Mouse (Mus musculus): ENCODE data around the gene Slc1a3. TPM values are rescaled to one million over a fixed set of nuclear protein-coding genes. Genes with fewer than 3 reads are reported as not detected.
A peak's percentile ranks its signal among the peaks of the same experiment; 100 is the strongest.

Slc1a3 gene
- 32.5 and 36.7 TPM in 2 replicates for polyA plus RNA-seq (2012; ENCODE audit: insufficient read depth, insufficient read length, missing spikeins)

DNA sequence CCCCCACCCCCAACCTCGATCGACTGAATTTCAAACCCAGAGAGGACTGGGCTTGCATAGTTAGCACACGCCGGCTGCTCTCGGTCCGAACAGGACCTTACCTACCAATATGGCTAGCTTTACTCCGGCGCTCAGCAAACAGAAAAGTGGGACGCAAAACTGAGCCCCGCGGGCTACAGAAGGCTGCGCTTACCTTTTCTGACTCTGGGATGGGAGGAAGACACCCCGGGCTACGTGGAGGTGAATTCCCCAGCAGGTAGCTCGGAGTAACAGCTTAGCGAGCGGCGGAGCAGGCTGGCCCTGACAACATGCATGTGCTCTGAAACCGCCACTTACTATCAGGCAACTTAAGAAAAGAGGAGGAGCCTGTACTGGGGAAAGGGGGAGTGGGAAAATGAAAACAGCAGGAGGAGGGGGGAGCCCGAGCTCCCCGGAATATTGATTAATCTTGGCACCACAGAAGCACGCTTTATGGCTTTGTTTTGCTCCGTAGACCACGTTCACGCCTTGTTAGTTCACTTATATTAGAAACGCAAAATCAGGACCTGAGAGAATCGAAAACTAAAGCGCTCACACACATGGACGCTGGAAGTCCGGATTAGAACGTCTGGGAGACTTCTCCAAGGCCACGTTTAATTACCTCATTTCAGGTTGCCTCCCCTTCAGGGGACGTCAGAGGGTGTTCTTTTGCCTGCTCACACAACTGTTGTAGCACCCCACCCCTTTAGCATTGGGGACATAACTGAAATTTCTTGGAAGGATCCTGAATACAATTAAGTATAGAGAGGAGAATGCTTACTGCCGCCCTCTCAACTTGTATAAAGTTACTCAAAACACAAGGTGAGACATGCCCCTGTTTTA is at the start of gene Slc1a3:
TSS of gene Slc1a3 (minus strand) at position 619 of the 861 bp plus-strand sequence.
- Histone ChIP-seq H3K4me1 (ENCODE audit: control insufficient read depth, insufficient read depth, insufficient read length, low read length) (no peaks in the 10 kb centered on the region; the same call in 1 of the 2 replicates), H3K4me3 (ENCODE audit: insufficient read depth, low read depth, low read length) (peak within 1 kb of the TSS; percentile 67), H3K27ac (replicated peaks; ENCODE audit: low read depth, low read length) (no peak within 1 kb of the TSS)

DNA sequence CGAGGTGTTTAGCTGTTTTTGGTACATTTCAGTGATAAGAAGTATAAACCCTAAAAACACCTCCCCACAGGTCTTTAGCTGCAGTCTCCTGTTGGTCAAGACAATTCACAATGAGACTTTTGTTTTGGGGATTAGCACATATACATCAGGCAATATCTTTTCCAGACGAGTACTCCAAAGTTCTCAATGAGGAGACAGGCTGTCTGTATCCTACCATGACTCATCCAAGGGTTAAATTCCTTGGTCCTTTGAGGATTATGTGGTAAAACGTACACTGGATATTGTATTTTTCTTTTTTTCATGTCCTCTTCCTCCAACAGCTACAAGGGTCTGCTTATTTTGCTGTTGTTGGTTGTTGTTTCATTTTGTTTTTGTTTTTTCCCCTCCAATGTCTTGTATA is 48.5 kb upstream of the Slc1a3 start:
- Histone ChIP-seq H3K4me1 (ENCODE audit: control insufficient read depth, insufficient read depth, insufficient read length, low read length) (no peaks in the 10 kb centered on the region), H3K4me3 (ENCODE audit: insufficient read depth, low read depth, low read length) (no peak overlapping the region), H3K27ac (replicated peaks; ENCODE audit: low read depth, low read length) (no peak overlapping the region)

DNA sequence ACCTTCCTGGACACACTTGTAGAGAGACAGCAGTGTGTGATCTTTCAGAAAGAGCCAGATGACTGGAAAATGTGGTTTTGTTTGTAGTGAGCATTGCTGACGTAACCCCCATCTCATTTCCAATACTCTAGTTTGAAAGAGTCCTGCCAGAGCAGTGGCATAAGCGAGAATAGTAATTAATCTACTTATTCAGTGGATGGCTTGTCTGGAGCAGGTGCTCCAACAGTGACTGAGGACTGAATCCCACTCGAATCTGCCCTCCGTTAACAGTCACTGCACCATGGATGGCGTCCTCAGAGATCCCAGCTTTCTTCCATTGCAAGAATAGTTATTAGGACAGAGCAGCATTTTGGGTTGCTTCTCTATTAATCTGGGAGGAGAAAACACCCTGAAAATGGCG is 45.9 kb upstream of the Slc1a3 start:
- Histone ChIP-seq H3K4me3 (ENCODE audit: insufficient read depth, low read depth, low read length) (no peak overlapping the region), H3K4me1 (ENCODE audit: control insufficient read depth, insufficient read depth, insufficient read length, low read length) (no peaks in the 10 kb centered on the region), H3K27ac (replicated peaks; ENCODE audit: low read depth, low read length) (no peak overlapping the region)

DNA sequence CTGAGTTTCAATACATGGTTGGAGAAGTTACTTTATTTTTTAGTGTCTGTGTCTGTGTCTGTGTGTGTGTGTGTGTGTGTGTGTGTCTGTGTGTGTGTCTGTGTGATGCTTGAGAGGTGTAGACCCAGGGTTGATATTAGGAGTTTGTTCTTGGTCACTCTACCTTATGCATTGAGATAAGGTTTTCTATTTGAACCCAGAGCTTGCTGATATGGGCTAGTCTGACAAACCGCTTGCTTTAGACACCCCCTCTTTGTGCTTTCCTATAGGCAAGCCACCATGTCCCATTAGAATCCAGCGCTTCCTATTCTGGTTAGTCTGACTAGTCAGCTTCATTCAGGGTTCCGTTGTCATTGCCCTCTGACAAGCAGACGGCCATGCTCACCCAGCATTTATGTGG is 39.2 kb upstream of the Slc1a3 start:
- no peak overlapping the region for H3K27ac ChIP-seq (replicated peaks; ENCODE audit: low read depth, low read length)

GRCm38 (mm10) chr15:8748771-8749170 is 38.2 kb upstream of the Slc1a3 start:
- H3K4me3 ChIP-seq (ENCODE audit: insufficient read depth, low read depth, low read length): no peak overlapping the region
- no peaks in the 10 kb centered on the region for H3K4me1 ChIP-seq (ENCODE audit: control insufficient read depth, insufficient read depth, insufficient read length, low read length)
- no peak overlapping the region for H3K27ac ChIP-seq (replicated peaks; ENCODE audit: low read depth, low read length)

More for the DNA sequence above, 39.2 kb upstream of the Slc1a3 start:
- Histone ChIP-seq H3K4me1 (ENCODE audit: control insufficient read depth, insufficient read depth, insufficient read length, low read length) (no peaks in the 10 kb centered on the region), H3K4me3 (ENCODE audit: insufficient read depth, low read depth, low read length) (no peak overlapping the region)

GRCm38 (mm10) chr15:8741593-8741992 is 31.0 kb upstream of the Slc1a3 start:
- no peaks in the 10 kb centered on the region for H3K4me1 ChIP-seq (ENCODE audit: control insufficient read depth, insufficient read depth, insufficient read length, low read length)
- no peak overlapping the region for H3K27ac ChIP-seq (replicated peaks; ENCODE audit: low read depth, low read length)
- H3K4me3 ChIP-seq (ENCODE audit: insufficient read depth, low read depth, low read length): no peak overlapping the region

- H3K4me3 ChIP-seq (ENCODE audit: insufficient read depth, low read depth, low read length): no peak overlapping the region
Measured at GRCm38 (mm10) chr15:8740724-8741123, 30.2 kb upstream of the Slc1a3 start.

DNA sequence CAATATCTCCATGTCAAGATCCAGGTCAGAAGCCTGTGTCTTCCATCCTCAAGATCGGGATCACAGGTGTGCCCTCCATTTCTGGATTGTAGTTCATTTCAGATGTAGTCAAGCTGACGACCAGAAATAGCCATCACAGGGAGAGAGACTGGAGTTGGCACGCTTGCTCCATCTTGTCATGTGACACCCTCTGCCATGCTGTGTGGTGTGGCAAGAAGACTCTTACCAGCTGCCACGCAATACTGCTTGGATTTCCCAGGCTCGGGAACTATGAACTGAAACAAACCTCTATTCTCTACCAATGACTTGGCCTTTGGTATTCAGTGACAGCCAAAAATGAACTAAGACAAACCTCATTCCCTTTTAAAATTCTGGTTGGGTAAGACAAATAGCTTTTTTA is 27.6 kb upstream of the Slc1a3 start:
- H3K4me3 ChIP-seq (ENCODE audit: insufficient read depth, low read depth, low read length): no peak overlapping the region
- no peak overlapping the region for H3K27ac ChIP-seq (replicated peaks; ENCODE audit: low read depth, low read length)
- no peaks in the 10 kb centered on the region for H3K4me1 ChIP-seq (ENCODE audit: control insufficient read depth, insufficient read depth, insufficient read length, low read length)

More at GRCm38 (mm10) chr15:8740724-8741123, 30.2 kb upstream of the Slc1a3 start:
- H3K4me1 ChIP-seq (ENCODE audit: control insufficient read depth, insufficient read depth, insufficient read length, low read length): no peaks in the 10 kb centered on the region
- no peak overlapping the region for H3K27ac ChIP-seq (replicated peaks; ENCODE audit: low read depth, low read length)

DNA sequence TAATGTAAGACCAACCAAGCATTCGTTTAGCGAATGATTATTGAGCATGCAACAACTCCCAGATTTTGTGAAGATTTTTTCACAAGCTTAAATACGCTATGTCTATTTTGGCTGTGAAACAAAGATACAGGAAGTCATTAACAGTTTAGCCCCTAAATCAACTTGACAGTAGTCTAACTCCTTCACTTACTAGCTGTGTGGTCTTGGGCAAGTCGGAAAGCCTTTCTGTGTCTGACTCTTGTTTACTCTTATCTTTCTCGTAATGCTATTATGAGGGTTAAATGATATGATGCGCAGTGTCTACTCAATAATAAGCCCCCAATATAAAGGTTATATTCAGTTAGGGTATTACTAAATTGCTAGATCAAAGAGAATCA is 23.8 kb upstream of the Slc1a3 start:
- H3K4me1 ChIP-seq (ENCODE audit: control insufficient read depth, insufficient read depth, insufficient read length, low read length): no peaks in the 10 kb centered on the region
- H3K4me3 ChIP-seq (ENCODE audit: insufficient read depth, low read depth, low read length): no peak overlapping the region
- no peak overlapping the region for H3K27ac ChIP-seq (replicated peaks; ENCODE audit: low read depth, low read length)

DNA sequence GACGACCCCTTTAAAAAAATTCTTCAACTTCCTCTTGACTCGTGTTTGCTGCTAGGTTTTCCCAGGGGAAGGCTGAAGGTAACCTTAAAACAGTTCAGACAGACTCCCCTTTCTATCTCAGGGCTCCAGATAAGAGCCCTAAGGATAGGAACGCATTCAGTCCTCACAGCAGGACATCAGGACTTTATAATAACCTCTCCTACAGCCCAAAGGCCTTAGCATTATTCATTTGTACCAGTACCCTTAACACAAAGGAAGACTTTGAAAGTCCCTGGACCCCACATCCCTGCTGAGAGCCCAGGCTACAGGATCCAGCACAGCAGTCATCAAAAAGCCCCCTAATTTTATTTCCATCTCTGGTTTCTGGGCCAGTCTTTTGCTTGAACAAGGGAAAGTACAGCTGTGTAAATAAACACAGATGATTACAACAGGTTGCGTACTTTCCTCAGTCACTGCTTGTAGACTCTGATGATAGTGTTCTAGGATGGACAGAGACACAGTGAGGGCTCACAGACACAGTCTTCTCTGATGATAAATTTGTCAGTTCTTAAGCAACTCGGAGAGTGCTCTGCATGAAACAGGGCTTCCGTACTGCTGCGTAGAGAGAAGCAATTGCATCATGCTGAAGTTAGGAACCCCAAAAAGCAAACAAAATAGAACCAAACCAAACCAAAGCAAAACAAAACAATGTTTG is 23.3 kb upstream of the Slc1a3 start:
- H3K4me1 ChIP-seq (ENCODE audit: control insufficient read depth, insufficient read depth, insufficient read length, low read length): no peaks in the 10 kb centered on the region
- no peak overlapping the region for H3K4me3 ChIP-seq (ENCODE audit: insufficient read depth, low read depth, low read length)
- no peak overlapping the region for H3K27ac ChIP-seq (replicated peaks; ENCODE audit: low read depth, low read length)

DNA sequence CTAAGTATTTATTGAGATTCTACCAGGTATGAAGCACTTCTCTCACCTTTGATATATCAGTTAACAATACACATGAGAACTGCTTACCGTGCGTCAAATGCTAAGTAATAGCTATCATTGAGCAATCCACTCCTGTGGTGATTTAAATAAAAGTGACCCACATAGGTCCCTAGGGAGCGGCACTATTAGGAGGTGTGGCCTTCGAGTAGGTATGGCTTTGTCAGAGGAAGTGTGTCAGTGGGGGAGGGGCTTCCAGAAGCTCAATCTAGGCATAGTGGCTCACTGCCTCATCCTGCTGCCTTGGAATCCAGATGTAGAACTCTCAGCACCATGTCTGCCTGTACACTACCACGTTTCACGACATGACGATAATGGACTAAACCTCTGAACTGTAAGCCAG is 18.3 kb upstream of the Slc1a3 start:
- Histone ChIP-seq H3K4me3 (ENCODE audit: insufficient read depth, low read depth, low read length) (no peak overlapping the region), H3K4me1 (ENCODE audit: control insufficient read depth, insufficient read depth, insufficient read length, low read length) (no peaks in the 10 kb centered on the region), H3K27ac (replicated peaks; ENCODE audit: low read depth, low read length) (no peak overlapping the region)

- H3K4me1 ChIP-seq (ENCODE audit: control insufficient read depth, insufficient read depth, insufficient read length, low read length): no peaks in the 10 kb centered on the region
- H3K4me3 ChIP-seq (ENCODE audit: insufficient read depth, low read depth, low read length): no peak overlapping the region
- no peak overlapping the region for H3K27ac ChIP-seq (replicated peaks; ENCODE audit: low read depth, low read length)
Measured at GRCm38 (mm10) chr15:8722386-8723100, 12.0 kb upstream of the Slc1a3 start.

- Histone ChIP-seq H3K4me1 (ENCODE audit: control insufficient read depth, insufficient read depth, insufficient read length, low read length) (no peaks in the 10 kb centered on the region), H3K4me3 (ENCODE audit: insufficient read depth, low read depth, low read length) (no peak overlapping the region), H3K27ac (replicated peaks; ENCODE audit: low read depth, low read length) (no peak overlapping the region)
Measured at GRCm38 (mm10) chr15:8721746-8722145, 11.2 kb upstream of the Slc1a3 start.

- no peaks in the 10 kb centered on the region for H3K4me1 ChIP-seq (ENCODE audit: control insufficient read depth, insufficient read depth, insufficient read length, low read length)
Measured at GRCm38 (mm10) chr15:8721005-8721404, 10.4 kb upstream of the Slc1a3 start.

GRCm38 (mm10) chr15:8718496-8718895 is 7.9 kb upstream of the Slc1a3 start:
- H3K27ac ChIP-seq (replicated peaks; ENCODE audit: low read depth, low read length): no peak overlapping the region
- H3K4me3 ChIP-seq (ENCODE audit: insufficient read depth, low read depth, low read length): no peak overlapping the region
- no peaks in the 10 kb centered on the region for H3K4me1 ChIP-seq (ENCODE audit: control insufficient read depth, insufficient read depth, insufficient read length, low read length)

More at GRCm38 (mm10) chr15:8721005-8721404, 10.4 kb upstream of the Slc1a3 start:
- no peak overlapping the region for H3K4me3 ChIP-seq (ENCODE audit: insufficient read depth, low read depth, low read length)
- no peak overlapping the region for H3K27ac ChIP-seq (replicated peaks; ENCODE audit: low read depth, low read length)

All from brown adipose tissue, adult 24 weeks (tissue).